Mouse (Mus musculus): ENCODE data around the gene Tmem123.

The Tmem123 gene

DNA sequence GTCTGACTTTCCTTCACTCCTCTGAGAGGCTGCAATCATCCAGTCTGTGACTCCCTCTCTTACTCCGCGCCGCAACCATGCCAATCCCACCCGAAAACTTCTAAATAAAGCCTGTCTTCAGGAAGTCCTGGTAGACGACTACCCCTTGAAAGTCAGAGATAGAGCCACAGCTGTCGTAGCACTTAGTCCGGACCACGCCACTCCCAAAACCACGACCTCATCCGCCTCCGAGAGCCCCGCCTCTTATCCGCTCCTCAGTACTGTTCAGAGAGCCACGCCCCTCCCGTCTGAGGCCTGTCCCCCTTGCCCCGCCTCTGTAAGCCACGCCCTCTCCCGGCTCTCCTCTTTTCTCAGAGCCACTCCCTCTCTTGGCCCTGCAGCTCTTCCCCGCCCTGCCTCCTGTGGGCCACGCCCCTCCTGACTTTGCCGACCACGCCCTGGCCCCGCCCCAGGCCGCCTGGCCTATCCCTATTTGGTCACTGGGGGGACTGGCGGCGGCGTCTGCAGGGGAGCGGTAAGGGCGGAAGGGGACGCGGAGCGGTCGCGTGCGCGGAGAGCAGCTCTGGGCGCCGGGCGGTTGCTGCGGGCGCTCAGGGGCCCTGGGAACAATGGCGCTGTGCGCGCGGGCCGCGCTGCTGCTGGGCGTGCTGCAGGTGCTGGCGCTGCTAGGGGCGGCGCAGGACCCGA, at the start of gene Tmem123:
Gene Tmem123, plus strand, starts transcription at position 428 of the 687 bp plus-strand sequence.
- in situ Hi-C loops (cut with MseI, MboI) = no loop called here

DNA sequence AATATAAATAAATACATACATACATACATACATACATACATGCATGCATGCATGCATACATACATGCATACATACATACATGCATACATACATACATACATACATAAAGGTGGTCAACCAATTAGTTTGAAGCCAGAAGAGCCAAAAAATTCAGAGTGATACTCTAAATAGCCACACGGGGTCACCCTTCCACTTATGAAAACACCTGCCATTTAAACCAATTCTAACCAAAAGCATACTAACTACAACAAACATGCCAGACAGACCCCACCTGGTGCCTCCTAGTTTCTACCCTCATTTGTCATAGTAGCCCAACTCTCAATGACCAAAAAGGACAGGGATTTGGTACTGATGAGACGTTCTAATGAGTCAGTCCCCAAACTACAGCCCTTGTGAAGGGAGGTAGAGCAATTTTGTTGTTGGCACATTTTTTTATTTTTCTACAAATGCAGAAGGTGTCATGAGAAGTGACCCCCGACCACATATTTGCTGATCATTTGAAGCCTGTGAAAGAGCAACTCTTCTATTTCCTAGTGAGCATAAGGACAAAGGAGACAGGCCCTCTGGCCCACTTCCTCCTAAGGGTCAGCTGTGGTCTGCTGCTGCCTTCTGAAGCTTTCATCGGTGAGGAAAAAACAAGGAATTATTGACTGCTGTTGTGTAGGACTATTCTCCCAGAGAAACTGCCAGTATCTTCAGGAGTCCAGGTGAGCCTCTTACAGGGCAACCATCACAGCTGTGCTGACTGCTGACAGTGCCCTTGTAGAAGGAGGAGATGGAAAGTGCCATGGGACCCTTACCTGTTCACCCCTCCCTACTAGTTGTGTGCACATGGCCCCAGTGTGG, 49.6 kb upstream of the Tmem123 start:
- in situ Hi-C loops (cut with MseI, MboI) = loop anchor here (5.0 to 10.0 kb wide), 3 partner anchors 141 to 183 kb away; no protein-coding TSS in a partner anchor

DNA sequence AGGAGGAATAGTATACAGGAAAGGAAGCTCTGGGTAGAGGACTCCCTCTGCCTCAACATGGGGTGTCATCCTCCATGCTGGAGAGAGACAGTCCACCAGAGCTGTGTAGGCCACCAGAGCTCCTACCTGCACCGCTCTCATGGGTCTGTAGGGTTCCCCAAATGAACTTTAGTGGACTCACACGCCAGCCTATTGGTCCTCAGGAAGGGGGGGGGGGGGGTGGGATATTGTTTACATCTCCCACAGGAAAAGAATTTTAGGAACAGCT, 49.0 kb upstream of the Tmem123 start:
- in situ Hi-C loops (cut with MseI, MboI) = loop anchor here (5.0 to 10.0 kb wide), 3 partner anchors 140 to 182 kb away; no protein-coding TSS in a partner anchor

DNA sequence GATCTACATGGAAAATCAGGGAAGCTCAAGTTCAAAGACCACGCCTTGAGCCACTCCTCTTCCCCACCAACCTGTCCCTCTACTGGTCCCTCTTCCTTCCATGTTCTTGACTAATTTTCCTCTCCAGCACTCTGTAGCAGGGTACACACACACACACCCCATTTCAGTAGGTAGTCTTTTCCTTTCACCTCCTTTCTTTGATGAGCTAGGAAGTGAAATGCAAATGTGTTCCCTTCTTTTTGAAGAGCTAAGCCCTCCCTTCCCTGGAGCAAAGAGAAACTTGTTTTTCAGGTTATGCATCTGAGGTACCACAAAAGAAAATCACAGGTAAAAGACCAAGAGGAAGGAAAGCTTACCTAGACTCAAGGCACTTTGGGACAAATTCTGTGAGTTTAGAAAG, 42.3 kb upstream of the Tmem123 start:
- in situ Hi-C loops (cut with MseI, MboI) = no loop called here

DNA sequence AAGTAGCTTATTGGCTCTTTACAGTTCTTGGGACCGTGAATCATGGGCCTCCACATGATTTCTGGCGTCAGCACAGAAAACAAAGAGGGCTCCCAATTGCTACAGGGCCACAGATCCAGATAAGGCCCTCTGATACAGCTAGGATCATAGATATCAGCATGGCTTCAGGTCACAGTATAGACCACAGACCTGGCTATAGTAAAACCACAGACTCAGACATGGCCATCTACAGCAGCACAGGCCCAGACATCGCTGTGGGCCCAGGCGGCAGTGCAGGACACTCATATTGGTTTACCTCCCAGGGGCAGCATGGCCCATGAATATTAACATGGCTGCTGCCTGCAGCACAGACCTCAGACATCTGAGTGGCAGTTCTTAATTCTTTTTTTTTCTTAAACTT, 34.8 kb upstream of the Tmem123 start:
- in situ Hi-C loops (cut with MseI, MboI) = no loop called here

DNA sequence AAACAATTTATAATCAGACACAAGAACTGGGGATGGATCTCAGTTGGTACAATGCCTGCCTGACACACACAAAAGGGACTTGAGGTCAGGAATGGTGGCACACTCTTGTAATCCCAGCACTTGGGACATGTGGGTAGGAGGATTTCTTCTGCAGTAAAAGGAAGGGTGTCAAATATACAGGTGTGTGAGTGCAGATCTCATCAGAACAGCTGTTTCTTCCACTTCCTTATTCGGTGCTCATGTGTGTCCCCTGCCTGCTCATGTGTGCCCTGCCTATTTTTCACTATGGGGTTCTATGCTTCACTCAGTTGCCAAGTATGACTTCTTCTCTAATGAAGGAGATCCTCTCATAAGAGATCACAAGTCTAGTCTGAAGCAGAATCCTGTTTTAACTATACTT, 21.1 kb upstream of the Tmem123 start:
- in situ Hi-C loops (cut with MseI, MboI) = no loop called here

DNA sequence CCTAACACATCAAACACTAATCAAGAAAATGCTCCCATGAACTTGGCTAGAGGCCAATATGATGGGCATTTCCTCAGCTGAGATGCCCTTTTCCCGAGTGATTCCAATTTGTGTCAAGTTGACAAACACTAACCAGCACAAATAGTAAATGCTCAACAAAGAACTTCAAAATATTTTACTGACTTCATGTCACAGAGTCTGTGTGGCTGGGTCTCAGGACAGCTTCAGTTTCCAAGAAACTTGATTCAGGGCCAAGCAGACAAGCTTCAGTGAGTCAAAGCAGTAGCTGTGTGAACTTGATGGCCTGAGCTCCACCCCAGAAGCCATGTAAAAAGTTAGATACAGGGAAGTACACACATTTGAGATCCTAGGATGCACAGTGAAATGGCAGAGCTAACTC, 19.7 kb upstream of the Tmem123 start:
- in situ Hi-C loops (cut with MseI, MboI) = no loop called here

DNA sequence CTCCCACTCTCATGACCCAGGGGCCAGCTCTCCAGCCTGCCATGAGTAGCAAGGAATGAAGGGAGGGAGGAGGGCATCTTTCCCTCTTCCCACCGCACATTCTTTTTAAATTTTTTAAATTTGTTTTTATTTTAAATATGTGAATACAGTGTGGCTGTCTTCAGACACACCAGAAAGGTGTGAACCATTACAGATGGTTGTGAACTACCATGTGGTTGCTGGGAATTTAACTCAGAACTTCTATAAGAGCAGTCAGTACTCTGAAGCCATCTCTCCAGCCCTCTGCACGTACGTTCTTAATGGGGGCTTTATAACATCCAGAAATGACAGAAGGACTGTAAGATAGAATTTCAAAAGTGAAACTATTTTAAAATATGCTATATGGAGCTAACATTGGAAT, 15.0 kb upstream of the Tmem123 start:
- in situ Hi-C loops (cut with MseI, MboI) = no loop called here

DNA sequence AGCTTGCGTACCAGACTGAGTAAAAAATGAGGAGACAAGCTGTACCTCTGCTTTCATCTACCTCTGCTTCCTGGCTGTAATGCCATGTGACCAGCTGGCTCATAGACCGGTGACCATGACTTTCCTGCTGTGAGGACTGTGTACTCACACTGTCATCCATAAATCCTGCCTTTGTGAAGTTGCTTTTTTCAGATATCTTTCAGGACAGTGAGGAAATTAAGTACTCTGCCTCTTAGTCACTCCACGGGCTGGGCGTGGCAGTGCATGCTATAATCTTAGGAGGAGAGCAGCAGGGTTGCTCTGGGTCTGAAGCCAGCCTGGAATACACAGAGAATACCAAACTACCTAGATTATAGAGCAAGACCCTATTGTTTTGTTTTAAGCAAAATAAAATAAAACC, 14.3 kb upstream of the Tmem123 start:
- in situ Hi-C loops (cut with MseI, MboI) = no loop called here

DNA sequence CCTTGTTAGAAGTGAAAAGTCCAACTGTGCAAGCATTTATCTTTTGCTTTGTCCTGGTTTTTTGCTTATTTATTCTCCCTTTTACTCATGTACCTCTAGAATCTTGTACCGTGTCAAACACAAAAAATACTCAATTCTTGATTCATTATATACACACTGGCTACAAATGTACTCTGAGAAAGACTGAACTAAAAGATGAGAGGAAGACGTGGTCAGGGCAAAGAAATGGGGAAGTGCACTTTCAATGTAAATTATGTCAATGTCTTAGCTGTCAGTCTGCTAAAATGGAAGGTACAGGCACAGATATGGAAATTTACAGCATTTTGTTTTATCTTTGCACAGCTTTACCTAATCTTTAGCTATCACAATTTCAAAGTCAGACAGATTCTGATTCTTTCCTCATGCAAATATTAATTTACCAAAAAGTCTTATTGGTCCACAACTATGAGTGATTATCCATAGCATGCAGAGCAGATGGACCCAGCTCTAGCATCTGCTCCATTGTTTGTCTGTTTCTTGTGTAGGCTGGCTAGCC, 7.9 kb upstream of the Tmem123 start:
- in situ Hi-C loops (cut with MseI, MboI) = no loop called here

DNA sequence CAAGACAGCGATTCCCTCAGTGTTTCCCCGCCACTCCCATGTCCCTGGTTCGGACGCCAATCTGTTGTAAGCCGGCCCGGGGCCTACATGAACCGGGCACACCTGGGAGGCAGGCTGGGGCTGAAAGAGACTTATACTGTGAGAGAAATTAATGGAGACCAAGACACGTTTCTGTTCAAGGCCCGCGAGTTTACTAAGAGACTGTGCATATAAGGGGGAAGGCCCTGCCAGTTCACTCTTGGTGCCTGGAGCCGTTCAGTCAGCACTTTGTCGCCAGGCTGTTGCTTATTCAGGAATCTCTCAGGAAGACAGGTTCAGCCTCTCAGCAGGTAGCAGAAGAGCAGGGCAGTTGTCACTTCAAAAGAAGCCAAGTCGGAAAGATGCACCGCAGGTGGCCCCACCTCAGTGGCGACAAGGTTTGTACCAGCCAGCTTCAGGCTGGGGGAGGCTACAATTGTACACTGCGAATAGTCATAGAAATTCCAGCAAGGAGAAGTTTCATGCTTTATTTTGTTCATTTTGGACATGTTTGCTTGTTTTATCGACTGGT, 1.9 kb upstream of the Tmem123 start:
- in situ Hi-C loops (cut with MseI, MboI) = no loop called here

DNA sequence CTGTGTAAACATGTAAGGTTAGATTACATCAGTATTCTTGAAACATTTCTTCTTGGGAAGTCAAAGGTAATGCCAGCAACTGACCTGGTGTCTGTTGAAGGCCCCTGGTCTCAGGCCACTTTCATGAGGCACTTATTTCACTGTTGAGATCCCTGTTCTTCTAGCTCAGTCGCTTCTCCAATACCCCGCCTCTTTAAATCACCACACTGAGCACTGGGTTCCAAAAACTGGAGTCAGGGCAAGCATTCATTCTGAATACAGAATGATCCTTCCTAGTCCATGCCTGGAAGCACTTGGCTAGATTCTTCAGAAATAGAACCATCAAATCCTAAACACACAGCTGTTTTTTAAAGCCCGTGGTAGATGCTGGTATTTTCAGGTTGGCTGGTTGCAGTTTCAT, 1.1 kb upstream of the Tmem123 start:
- in situ Hi-C loops (cut with MseI, MboI) = no loop called here

DNA sequence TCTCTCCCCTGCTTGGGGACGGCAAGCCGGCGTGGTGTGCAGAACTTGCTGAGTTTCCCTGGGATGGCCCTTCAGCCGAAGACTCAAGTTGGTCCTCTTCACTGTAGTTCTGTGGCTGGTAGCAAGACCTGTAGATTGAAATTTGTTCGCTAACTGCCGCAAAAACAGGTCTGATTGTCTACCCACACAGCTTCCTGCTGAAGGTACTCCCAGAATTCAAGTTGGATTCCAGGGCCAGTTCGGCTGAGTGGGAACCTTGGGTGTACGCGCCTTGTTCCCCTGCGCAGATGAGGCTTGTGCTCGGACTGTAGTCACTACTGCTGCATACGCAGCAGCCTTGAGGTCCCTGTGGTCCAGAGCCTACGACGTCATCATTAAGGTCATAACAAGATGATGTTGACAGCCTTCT, 626 bp downstream of the Tmem123 start:
- in situ Hi-C loops (cut with MseI, MboI) = no loop called here

DNA sequence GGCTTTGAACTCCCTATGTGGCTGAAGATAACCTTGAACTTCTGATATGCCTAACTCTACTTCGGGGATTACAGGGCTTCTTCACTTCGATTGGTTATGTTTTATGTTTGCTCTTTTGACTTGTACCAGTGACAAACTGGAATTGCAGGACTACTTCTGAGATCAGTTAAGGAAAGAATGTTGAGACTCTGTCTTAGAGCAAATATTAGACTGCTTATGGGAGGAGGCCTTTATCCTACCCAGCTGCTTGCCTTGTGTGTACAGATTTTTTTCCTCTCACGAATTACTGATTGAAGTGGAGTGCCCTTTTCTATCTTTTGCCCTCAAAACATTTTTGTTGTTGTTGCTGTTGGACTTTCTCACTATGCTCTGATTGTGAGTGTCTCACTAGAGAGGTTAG, 1.4 kb downstream of the Tmem123 start:
- in situ Hi-C loops (cut with MseI, MboI) = no loop called here

DNA sequence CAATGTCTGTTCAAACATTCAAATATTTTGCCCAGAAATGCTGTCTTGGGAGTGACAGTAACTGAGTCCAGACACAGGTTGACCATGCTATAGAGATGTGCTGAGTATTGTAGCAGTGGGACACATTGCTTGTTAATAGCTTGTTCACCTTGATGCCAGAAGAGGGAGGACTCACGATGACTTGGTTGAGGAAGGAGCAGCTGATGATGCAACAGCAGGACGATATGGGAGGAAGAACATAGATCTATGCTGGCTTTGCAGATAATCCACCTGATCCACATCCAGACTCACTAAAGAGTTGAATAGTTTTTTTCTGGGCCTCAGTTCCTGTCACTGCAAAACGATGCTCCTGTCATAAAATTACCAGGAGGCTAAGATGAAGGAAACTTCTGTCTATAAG, 2.7 kb downstream of the Tmem123 start:
- in situ Hi-C loops (cut with MseI, MboI) = no loop called here

DNA sequence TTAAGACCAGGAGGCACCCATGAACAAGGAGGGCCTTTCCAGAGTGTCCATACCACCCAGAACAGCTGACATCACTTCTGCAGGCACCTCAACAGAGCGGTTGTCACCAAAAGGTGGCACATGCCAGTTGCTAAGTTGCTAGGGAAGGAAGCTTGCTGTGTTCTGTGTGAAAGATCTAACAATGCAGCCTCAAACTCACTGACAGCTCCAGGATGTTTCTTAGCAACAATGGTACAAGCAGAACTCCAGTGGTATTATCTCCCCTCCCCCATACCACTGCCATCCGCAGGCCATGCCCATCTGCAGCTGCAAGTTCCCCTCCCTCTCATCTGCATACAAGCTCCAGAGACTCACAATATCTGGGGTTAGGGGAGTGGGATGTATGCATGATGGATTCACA, 3.7 kb downstream of the Tmem123 start:
- in situ Hi-C loops (cut with MseI, MboI) = no loop called here

DNA sequence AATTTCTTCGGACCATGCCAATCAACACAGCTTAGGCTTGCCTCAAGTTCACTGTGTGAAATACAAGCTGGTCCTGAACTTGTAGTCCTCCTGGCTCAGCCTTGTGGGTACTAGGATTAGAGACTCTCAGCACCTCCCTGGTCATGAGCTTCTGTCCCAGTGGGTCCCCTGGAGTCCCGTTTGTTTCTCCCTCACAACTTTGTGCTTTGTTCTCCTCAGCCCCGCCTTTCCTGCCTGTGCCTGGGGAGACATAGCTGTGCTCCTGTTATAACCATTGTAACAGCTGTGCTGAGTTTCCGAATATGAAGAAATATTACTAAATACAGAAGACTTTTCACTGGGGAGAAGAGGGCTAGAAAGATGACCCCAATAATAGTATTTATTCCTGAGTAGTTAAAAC, 5.2 kb downstream of the Tmem123 start:
- in situ Hi-C loops (cut with MseI, MboI) = no loop called here

DNA sequence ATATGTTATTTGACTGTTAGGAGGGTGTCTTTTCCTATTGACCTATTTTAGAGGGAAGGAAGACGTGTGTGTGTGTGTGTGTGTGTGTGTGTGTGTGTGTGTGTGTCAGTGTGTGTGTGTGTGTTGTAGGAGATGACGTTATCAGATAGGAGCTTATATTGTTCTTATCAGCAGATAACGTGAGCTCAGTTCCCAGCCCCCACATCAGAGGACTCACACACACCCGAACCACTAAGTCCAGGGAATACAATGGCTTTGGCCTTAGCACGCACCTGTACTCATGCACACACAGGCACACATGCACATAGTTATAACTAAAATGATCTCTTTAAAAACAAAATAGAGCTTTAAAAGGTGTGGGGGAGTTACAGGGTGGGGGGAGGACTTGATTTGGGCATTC, 5.7 kb downstream of the Tmem123 start:
- in situ Hi-C loops (cut with MseI, MboI) = no loop called here

DNA sequence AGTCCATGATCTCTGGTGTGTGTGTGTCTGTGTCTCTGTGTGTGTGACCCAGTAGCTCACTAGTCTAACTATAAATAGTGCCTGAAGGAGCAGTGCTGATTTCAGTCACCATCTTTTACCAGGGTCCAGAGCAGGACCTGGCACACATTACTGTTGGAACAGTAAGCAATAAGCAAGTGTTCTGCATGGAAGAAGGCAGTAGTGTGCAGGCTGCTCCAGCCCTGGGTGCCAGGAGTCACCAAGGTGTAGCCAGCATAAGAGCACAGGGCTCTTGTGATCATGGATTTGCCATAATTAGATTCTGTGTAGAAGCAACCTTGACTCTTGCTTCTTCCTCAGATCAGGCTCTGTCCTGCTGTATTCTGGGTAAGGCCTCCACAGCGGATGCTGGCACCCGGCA, 8.5 kb downstream of the Tmem123 start:
- in situ Hi-C loops (cut with MseI, MboI) = no loop called here

DNA sequence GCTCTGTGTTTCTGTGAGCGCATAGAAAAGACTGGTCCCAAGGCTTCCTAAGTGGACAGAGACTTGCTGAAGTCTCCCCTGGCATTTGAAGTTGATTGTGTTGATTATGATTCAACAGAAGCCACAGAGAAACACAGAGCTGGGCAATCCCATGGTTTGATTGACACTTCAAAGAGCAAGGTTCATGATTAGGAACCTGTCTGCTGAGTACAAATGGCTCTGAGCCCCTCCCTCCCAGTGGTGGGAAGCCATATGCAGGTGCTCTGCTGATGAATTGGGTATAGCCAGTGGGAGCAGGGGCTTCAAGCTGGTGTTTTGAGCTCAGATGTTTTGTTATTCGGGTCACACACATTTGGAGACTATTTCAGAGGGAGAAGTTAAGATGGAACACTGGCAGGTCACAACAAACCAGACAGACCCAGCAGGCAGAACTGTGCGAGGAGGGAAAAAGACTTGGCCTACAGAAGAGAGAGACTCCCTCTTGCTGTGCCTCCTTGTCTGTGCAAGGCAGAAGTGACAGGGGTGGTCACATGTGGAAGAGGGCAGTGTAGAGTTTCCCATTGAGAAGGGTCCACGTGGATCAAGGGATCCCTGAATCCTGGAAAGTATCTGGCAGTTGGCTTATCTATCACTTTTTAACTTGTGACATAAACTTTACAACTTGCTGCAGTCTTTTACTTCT, 9.1 kb downstream of the Tmem123 start:
- in situ Hi-C loops (cut with MseI, MboI) = no loop called here

DNA sequence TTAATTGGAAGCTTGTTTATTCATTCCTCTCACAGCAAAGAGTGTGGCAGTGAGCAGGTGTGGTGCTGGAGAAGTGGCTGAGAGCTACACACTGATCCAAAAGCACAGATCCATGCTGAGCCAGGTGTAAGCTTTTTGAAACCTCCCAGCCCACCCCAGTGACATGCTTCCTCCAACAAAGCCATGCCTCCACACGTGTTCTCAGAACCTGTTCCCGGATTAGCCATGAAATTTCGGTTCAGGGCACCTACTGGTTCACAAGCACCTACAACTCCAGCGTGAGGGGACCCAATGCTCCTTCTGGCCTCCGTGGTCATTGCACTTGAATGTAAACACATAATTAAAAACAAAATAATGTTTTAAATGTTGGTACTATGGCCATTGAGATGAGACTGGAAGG, 9.8 kb downstream of the Tmem123 start:
- in situ Hi-C loops (cut with MseI, MboI) = no loop called here

DNA sequence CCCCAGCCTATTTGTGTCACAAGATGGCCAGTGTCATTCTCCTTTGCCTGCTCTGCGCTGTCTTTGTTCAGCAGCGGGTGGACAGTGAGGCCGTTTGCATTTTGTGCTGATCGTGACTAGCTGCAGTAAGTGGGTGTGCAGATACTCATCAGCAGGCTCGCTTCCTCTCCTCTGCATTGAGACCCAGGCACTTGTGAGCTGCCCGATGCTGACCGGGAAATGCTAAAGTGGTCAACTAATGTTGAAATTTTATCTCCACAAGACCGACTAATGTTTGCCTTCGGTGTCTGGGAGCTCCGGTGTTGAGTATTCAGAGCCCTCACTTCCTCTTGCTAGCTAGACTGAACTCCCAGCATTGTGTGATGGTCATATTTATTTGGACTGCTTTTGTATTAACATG, 10.7 kb downstream of the Tmem123 start:
- in situ Hi-C loops (cut with MseI, MboI) = no loop called here

All from mouse trophoblast stem cell (cell line).